Mouse (Mus musculus) frontal cortex, postnatal 36 days (tissue): ENCODE data around the gene Gm17482.

Source experiments
- DNase-seq, 2 experiments: peaks; one replicate each; pipeline ENCODE4 v3.0.0; 2022; ENCODE audit warnings: low spot score in 2 of 2

Gene Gm17482

DNA sequence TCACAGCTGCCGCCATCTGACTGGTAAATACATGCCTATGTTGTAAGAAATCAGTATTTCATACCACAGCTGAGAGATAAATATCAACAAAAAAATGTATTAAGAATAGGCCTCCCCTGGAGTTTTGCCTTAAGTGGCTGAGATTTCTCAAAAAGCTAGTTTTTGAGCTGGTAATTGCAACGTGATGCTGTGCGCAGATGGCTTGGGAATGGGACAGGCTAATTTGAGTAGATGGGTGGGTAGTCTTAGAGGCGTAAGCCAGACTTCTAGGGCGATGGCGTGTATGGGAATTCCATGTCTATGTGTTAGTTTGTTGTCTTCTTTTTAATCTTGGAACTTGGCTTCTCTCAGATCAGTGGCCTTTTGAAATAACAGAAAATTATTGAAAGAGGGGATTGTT lies 64.7 kb downstream of the Gm17482 start:
- peak in 1 of 2 experiments; percentile 59 for DNase-seq

DNA sequence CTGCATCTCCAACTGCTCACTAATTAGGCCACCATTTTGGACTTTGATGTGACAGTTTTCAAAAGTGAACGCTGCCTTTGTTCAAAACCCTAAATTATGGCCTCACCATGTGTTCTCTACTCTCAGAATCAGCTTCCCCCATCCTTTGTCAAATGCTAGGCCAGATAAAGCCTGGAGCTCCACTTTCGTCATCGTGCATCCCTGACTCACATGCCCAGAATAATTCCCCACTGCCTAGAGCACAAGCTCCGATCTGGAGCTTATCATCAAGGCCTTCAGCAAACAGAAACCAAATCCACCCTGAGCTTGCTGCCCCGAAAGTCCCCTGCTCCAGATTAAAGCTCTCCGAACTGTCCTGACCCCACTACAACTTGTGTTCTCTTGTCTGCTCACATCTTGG lies 65.5 kb downstream of the Gm17482 start:
- DNase-seq: peak in 1 of 2 experiments; percentile 60

DNA sequence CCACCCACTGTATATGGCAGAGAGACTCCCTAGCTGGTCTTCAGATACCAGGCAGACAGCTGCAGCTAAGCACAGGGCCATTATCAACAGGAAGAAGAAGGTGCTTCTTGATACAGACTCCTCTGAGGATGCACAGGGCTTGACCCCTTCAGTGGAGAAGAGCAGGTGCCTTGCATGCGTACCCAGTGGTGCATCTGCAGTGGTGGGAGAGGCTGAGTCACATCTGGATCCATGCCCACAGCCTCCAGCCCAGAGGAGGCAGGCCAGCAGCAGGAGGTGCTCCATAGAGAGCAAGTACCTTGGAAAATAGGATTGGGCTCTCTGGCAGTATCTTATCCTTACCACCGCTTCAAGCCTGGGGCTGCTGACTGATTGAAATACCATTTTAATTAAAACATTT lies 66.7 kb downstream of the Gm17482 start:
- no peak for DNase-seq

DNA sequence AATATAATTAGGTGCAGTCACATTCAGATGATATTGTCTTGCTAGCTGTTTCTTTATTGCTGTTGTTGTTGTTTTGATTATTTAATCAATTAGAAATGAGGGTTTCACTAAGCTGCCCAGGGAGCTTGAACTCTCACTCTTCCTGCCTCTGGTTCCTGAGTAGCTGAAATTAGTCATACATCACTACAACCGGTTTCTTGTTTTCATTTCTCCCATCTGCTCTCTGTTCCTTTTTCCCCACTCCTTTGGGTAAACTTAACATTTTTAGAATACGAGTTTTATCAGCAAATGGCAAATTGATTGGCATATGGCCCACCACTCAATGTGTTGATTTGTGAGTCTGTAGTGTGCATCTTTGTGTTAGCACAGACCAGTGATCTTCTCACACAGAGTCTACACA lies 80.0 kb downstream of the Gm17482 start:
- no peak for DNase-seq
